Mouse (Mus musculus) lung, adult 2 months (tissue): Measurements from ENCODE around the gene Syn3.

Experiments used
- CTCF ChIP-seq: fragments of 200-500 bp; IDR thresholded peaks from 2 replicates; pipeline ENCODE4 v1.5.1; 2011; ENCODE audit warnings: mild to moderate bottlenecking, low read length, control low read depth; ENCODE audit not compliant: insufficient read depth
- POLR2A ChIP-seq: fragments of 200-500 bp; IDR thresholded peaks from 2 replicates; pipeline ENCODE4 v1.6.1; 2011; ENCODE audit warnings: low read depth, mild to moderate bottlenecking, control low read depth, low read length, borderline replicate concordance; ENCODE audit errors: extremely low read depth

- TF ChIP-seq CTCF (no peak), POLR2A (no peak)
These were observed 131.3 kb downstream of the Syn3 start for GRCm38 (mm10) chr10:86367346-86367745.
